Mouse (Mus musculus) left cerebral cortex, adult 11 months (tissue): ENCODE measurements around the gene Gm6096.

ENCODE experiments used
- DNase-seq: peaks from one replicate; pipeline ENCODE4 v3.0.0; 2022; ENCODE audit warnings: low spot score

The Gm6096 gene

DNA sequence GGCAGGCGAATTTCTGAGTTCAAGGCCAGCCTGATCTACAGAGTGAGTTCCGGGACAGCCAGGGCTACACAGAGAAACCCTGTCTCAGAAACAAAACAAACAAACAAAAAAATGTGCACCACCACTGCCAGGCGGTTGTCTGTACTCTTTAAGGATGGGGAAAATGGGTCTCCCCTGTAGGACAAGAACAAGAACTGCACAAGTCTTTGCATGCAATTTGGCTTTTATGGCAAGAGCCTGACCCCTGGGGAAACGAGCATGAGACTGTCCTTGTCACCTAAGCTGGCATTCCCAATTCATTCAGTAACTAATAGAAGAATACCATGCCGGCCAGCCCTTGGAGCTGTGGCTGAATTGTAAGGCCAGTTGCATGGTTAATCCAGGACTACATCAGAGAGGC lies 15.2 kb upstream of the Gm6096 start:
- DNase-seq, result no peak

GRCm38 (mm10) chr7:34238086-34238485 lies 12.8 kb upstream of the Gm6096 start:
- DNase-seq, result no peak

DNA sequence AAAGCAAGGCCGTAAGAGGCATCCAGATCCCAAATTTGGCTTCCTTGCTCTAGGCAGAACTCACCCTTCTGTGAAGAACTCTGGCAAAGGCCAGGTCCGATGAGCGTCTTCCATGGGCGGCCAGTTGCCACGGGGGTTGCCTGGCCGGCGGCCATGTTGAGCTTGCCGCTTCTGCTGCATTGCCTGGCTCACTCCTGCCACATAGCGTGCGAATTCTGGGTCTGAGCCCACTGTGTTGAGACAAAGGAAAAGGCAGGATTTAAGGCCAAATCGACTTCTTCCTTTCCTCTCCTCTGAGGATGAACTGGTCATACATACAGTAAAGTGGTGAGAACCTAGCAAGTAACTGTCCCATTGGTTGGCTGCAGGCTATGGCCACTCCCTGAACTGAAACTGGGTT lies 8.7 kb upstream of the Gm6096 start:
- no peak for DNase-seq

- DNase-seq, result no peak
Observed at GRCm38 (mm10) chr7:34246870-34247499, 3.9 kb upstream of the Gm6096 start.

DNA sequence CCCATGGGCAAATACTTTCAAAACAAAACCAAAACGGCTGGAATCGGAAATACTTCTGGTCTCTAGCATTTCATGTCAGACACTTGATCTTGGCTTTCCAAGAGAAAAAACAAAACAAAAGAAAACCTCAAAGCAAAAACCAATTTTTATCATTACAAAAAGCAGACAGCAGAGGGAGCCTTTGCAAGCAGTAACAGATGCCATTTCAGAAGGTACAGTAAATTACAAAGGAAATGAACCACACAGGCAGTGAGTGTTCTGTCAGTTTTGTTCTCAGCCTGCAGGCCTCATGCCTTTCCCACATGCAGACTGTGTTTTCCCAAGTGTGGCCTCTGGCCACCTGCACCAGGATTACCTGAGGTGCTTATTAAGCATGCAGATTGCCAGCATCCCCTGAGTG lies 1.2 kb downstream of the Gm6096 start:
- DNase-seq, result no peak

GRCm38 (mm10) chr7:34255137-34255536 lies 4.3 kb downstream of the Gm6096 start:
- DNase-seq, result no peak

- DNase-seq, result no peak
Observed at GRCm38 (mm10) chr7:34255916-34256315, 5.1 kb downstream of the Gm6096 start.

- DNase-seq, result no peak
Observed at GRCm38 (mm10) chr7:34257279-34257678, 6.4 kb downstream of the Gm6096 start.

DNA sequence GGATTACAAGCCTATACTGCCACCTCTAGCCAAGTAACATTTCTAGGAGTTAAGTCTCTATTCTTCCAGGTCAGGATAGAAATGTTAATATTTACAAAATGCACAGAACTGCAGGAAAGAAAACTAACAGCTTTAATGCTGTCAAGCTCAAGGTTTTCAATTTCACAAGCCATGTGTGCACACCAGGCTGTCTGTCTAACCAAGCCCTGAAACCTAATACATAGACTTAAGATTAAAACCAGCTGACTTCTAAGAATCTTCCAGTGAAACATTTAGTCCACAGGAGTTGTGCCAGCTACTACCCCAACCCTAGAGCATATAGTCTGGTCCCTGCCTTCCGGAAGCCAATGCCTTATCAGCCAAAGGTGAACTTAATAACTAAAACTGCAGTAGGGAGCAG lies 7.6 kb downstream of the Gm6096 start:
- DNase-seq, result no peak

DNA sequence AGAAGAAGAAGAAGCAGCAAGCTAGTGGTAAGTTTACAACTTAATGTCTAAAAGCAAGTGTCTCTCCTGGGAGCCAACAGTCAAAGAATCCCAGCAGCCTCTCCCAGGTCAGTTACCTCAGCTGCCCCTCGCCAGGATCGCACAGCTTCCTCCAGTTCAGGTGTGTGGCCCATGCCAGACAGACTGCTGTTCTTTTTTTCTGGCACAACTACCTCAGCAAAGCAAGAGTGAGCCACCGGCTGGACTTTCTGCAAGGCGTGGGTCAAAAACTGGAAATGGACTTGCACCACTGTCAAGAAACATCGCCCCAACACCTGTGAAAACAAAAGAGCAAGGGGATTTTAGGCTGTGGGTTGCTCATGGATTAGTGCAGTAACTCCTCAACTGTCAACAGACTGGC lies 12.6 kb downstream of the Gm6096 start:
- DNase-seq, result no peak

GRCm38 (mm10) chr7:34265876-34266346 lies 15.1 kb downstream of the Gm6096 start:
- DNase-seq, result peak; percentile 70

DNA sequence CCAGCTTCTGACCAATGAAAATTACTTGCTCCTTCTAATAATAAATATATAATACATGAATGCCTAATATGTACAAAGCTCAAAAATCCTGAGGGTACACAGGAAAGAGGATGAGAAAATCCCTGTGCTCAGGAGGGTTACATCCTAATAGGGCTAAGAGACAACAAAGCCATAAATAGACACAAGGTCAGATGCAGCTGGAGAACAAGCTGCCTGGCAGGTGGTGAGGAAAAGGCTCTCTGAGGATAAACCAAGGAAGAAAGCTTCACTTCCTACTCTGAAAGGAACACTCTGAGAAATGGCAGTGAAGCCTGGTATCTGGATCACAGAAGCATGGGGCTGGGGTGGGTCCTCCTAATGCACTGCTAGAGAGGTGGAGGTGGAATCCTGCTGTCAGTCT lies 15.6 kb downstream of the Gm6096 start:
- DNase-seq, result no peak

- DNase-seq, result no peak
Observed at GRCm38 (mm10) chr7:34268463-34268862, 17.6 kb downstream of the Gm6096 start.

- DNase-seq, result no peak
Observed at GRCm38 (mm10) chr7:34272465-34272864, 21.6 kb downstream of the Gm6096 start.

GRCm38 (mm10) chr7:34276066-34276465 lies 25.2 kb downstream of the Gm6096 start:
- DNase-seq, result no peak

DNA sequence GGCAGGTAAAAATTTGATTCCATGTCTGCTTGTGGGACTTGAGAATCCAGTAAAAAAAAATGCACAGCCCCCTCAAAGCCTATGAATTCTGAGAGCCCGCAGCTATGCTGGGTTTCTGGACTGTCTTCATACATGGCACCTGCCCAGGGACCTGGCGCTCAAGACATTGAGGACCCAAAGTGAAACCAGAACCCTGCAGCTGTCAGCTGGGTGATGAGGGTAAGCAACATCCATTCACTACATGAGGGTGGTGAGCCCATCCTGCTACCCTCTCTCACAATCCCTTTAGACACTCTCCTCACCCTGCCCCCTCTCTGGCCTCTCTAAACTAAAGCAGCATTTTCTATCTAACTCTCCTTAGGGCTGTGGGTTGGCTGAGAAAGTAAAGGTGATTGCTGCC lies 26.8 kb downstream of the Gm6096 start:
- DNase-seq, result no peak

DNA sequence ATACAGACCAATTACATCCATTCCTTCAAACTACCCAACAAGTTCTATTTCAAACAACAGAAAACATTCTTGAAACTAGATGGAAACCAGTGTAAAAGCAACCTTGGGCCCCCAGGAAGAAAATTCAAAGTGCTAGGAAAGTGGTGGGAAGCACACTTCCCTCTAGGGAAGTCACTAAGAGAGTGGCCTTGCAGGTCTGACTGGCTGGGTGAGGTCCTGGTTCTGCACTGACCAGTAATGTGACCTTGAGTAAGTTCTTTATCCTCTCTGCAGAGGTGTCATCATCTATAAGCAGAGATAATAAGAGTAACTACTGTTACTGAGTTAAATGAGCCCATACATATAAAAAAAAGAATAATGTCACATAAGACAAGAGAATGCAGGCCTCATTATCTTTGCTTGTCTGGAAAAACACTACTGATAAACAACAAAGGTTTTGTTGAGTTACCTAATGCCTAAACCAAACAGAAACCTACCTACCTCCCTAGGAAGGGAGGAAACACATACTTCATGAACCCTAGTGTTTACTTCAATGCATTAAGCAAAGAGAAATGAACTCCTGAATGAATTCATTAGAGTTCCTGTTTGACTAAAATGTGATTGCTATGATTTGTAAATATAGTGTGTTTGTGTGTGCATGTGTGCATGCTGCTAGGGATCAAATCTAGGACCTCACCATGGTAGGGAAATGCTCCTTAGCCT lies 39.8 kb downstream of the Gm6096 start:
- DNase-seq, result no peak

- DNase-seq, result no peak
Observed at GRCm38 (mm10) chr7:34291265-34291664, 40.4 kb downstream of the Gm6096 start.

DNA sequence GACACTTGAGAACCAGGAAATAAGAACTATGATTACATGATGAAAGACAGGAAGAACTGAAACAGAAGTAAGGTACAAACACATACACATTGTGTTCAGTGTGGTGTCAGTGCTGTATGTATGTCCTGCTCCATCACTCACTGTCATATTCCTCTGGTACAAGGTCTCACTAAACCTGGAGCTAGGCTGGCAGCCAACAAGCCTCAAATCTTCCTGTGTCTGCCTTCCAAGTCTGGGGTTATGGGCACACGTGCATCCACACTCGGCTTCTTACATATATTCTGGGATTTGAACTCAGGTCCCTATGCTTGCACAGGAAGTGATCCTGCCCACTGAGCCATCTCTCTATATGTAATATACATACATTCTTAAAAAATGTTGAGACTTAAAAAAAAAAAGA lies 41.8 kb downstream of the Gm6096 start:
- no peak for DNase-seq

DNA sequence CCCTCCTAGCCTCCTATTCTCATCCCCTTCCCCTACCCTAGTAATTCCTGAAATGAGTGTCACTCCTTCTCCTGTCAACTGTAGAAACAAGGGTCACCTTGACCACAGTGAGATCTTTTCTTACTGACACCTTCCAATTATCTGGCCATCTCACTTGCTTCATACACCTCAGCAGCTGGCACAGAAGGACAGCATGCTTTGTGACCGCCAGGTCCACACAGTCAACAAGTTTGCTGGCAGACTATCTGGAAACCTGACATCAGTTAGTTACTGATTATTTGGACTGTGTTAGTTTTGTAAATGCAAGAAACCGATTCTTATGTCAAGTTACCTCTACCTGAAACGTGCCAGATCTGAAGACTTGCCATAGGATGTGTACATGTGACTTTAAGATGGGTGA lies 45.3 kb downstream of the Gm6096 start:
- no peak for DNase-seq

GRCm38 (mm10) chr7:34298818-34299217 lies 48.0 kb downstream of the Gm6096 start:
- DNase-seq, result no peak
